Mouse (Mus musculus): ENCODE measurements around the gene Gtpbp3.

GRCm38 (mm10) chr8:71543755-71544154, 55.9 kb downstream of the Gtpbp3 start:
- TF ChIP-seq CTCF (IDR thresholded peaks at IDR 0.05; ENCODE audit: extremely low read depth, insufficient read depth, low read length) (no peak), POLR2A (IDR thresholded peaks at IDR 0.05; ENCODE audit: extremely low read depth, insufficient read depth, low read length) (no peak)

All from cortical plate, adult 2 months (tissue).